Mouse (Mus musculus): ENCODE measurements at regions not wholly inside any gene's neighbourhood (a gene's known extent, or its start where the extent isn't known, plus 50 kb on each side); places are given as distances from the start of the nearest gene placed in this dataset.
"Not testable (repeated sequence)": the region's sequence is repeated elsewhere in the genome, so short reads cannot be mapped to it uniquely, and the experiment has no call there.

DNA sequence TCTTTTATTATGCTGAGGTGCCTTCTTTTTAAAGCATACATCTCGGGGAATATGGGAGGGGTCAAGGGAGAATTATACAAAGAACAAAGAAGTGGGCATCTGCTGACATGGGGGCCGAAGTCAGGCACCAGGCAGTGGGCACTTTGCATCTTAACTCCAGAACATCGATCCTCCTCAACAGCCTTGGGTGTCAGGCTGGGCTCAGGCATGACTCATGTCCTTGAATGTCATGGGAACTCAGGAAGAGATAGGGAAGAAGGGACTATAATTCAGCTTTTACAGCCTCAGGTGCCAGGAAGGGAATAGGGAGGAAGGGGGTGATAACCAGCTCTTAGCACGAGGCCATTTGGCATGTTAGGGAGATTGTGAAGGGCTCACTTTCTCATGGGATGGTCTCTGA lies 85.6 kb upstream of the Ptprz1 start:
- not testable (repeated sequence) for DNase-seq

DNA sequence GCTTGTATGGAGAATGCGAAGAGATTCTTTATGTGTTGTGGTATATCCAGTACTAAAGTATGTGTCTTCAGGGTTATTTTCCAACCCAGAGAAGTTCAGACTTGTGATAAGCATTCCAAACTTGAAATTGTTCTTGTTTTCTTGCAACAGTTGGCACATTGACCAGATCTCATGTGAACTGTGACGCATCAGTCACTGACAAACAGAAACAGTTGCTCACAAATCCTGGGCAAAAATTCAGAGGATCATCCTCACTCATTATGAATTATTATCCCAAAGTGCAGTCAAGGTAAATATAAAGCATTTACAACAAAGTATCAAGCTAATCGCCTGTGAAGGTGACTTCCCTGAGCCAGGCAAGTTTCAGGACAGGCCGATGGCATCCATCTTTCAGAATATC lies 83.5 kb upstream of the Ptprz1 start:
- DNase-seq, result no peak

DNA sequence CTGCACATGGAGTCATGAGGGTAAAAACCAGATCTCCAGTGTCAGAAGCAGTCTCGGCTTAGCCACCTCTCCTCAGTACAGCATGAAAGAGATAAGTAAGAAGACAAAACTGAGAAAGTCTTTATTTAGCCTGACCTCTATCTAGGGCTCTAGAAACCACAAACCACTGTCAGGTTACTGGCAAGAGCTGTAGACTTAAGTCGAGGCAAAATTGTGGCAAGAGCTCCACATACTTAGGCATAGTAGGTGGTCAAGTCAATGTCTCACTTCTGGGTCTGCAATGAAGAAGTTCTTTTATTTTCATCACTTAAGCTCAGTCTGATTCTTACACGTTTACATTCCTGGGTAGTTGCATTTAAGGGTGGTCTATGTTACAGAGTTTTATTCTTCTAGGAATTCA lies 82.7 kb upstream of the Ptprz1 start:
- DNase-seq, result no peak

DNA sequence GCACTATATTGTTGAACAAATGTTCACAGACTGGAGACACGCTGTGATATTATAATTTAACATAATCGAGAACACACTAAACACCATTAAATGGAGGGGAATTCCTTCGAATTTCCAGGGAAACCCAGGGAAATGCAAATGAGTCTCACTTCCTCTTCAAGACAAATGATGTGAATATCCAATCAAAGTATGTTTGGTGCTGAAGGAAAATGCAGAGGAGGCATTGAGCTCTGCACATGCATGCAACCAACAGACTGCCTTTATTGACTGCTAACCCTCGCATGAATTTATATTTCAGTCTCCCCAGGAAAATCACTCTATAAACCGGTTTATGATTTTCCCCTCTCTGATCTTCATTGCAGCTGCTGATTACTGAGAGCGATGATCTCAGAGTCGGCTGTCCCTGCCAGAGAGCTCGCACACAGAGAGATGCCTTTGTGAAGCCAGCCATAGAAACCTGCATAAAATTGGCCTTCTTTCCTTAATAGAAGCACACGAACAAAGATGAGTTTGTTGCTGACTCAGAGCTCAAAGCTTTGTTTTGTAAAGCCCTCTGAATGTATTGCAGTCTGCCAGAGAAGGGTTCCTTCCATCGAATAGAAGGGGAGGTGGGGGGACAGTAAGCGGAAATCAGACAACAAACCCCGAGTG lies 81.1 kb upstream of the Ptprz1 start:
- DNase-seq, result peak; percentile 71

DNA sequence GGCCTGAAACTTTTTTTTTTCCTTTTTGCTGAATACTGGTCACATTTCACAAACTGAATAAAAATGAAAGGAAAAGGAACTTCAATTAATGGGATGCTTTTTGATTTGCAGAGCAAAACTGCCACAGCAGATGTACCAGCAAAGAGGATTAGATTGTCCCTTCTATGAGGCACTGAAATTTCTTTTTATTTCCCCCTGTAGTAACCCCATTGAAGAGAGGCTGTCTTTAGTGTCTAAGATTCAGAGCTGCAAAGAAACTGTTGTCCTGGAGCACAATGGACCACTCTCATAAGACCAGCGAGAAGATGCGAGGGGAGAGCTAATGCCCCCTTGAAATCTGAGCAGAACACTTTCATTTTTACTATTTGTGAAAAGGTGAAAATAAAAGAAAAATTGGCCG lies 80.5 kb upstream of the Ptprz1 start:
- peak; percentile 31 for DNase-seq

DNA sequence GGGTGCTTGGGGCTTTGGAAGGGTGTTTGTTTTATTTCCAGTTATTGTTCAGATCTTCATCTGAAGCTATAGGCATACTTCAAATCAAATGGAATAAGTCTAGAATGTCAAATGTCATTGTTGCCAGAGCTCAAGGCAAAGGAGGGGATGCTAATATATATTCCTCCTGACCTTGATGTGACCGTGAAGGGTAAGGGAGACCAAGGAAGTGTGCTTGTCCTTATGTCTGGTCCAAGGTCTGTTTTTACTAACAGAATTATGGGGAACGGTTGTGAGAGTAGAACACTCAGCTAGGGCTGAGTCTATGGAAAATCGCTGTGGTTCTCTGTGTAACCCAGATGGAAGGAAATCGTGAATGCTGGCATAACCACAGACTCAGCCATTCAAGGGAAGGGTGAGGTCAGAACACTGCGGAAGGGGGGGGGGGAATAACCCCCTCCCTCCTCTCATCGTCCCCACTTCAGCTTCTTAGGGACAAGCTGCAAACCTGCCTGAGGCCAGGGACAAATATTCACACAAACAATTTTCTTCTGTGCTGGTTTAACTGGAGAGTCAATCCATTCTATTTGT lies 79.9 kb upstream of the Ptprz1 start:
- peak; percentile 37 for DNase-seq

DNA sequence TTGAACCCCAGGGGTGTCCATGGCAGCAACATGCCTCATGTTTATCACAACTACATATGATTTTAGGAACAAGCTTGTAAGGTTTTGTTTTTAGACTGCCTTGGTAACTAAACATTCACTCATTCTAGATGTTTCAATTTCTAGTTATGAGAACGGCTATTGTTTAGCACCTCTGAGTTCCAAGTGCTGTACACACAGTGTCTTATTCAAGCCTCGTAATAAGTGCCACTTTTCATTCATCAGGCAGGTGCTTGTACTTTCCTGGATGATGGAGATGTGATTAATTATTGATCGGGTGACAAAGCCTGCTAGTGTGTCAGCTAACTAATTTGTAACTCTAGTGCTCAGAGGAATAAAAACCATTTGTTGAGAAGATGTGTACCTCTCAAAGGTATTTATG lies 73.4 kb upstream of the Ptprz1 start:
- DNase-seq, result no peak

DNA sequence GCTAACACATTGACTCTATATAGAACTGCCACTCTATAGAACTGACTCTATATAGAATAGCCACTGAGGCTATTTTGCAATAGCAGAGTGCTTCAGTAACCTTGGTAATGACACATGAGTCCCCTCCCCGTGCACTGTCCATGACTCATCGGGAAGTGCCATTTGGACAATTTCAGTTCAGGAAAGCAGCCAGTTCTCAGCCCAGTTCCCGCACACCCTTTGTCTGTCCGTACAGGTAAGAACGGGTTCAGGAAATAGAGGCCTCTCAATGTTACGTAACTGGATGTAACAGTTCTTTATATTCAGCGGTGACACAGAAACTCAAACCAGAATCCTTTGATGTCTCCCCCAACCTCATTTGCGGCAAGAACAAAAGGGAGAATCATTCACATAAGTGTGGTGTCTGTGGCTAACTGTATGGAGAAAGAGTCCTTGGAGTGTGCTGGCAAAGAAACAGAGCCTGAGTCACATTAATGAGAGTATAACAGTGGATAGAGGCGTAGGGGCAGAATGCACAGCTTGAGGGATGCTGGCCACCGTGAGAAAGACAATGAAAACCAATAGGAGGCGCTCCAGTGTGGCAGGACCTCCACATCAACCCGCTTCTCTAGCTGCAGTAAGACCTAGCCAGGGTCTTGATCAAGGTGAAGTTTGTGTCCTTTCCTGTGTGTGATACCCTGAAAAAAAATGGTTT lies 72.8 kb upstream of the Ptprz1 start:
- no peak for DNase-seq

DNA sequence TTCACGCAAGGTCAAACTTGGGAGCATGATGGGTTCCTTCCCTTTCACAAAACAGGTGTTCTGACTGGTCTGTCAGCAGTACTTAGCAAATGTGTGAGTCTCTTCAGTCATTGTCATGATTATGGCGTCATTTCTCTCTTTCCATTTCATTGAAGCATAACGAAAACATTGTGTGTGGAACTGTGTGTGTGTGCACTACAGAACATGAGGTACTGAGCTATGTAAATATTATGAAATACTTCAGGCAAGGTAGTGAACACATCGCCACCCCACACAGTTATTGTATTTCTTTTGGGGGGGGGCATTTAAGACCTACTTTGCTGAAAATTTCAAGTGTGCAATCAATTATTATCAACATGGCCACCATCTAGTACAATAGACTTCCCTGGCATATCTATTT lies 71.4 kb upstream of the Ptprz1 start:
- DNase-seq, result no peak

DNA sequence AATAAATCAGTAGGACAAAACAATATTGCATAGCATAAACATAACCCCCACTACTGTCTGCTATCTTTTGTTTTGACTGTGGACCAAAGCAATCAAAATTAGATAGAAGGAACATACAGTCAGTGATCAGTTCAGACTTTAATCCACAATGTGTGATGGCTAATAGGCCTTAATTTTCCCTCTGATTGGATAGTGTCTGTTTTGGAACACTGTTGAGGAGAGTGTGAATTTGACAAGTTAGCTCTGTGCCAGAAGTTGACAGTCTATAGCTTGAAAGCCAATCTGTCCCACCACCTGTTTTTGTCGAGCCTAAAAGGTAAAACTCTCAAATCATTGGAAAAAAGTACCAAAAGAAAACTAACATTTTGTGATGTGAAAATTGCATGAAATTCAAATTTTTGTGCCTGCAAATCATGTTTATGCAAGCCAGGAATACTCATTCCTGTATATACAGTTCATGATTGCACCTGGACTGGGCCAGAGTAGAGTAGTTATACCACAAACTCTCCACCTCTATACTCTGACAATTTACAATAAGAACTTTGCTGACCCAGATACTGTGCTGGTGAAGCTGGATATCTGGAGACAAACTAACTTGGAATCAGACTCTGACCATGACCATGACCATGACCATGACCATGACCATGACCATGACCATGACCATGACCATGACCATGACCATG lies 50.1 kb upstream of the Ptprz1 start:
- DNase-seq, result no peak

All from embryo, embryonic 11 days (tissue).